Comparison of ENCODE assay signal across 11 mouse cellular contexts in the genomic region with DNA sequence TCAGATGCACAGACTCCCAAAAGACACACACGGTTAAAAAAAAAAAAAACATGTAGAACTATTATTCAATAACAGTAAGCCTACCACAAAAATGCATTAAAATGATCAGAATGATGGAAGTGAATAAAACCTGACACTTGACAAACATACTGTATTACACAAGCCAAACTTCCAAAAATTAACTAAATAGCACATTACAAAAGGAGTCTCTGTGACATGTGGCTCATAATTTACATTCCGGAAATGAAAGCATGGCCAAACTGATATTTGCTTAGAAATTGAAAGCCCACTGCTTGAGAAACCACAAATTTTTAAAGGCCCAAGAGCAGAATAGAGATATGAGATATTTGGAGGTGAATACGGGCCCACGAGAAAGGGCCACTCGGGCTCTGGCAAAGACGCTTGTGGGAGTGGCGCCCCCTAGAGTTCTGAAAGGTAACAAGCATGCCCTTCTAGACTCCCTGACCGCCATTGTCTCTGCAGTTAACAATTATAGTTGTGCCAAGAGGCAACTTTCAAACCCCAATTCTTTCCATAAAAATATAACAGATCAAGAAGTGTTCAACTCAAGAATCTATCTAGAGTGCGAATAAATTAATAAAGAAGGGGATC.
DNase-seq lines count a peak whose midpoint lies in the region; ATAC-seq and TF ChIP-seq lines count a peak whose summit lies in the region.
"Had no signal": no experiment of that assay in that cellular context is flagged by ENCODE, and none has a peak within 500 bp of the region (broad histone marks: within the 10 kb centered on the region; RNA-seq: fewer than 3 reads in every experiment).

No protein-coding gene starts in this region.

- no peak for ATAC-seq in heart, embryonic 11.5 days (replicated peaks; ENCODE audit: insufficient number of reproducible peaks, low FRiP score, low TSS enrichment)
- no peak for ATAC-seq in heart, embryonic 12.5 days (ENCODE audit: insufficient number of reproducible peaks, low FRiP score)

- H3K9ac ChIP-seq in heart, adult 2 months (ENCODE audit: low read depth, low read length): no peak overlapping the region
- no peak overlapping the region for H3K9ac ChIP-seq in heart, embryonic 11.5 days (ENCODE audit: low read depth, low read length)
- no peak overlapping the region for H3K9ac ChIP-seq in heart, embryonic 12.5 days
- H3K9ac ChIP-seq: embryonic facial prominence, embryonic 15.5 days had no signal

- no peak for TF ChIP-seq POLR2A in heart, adult 2 months (IDR thresholded peaks at IDR 0.05; ENCODE audit: insufficient read depth, low read depth, low read length)
- no peak for TF ChIP-seq POLR2A in thymus, adult 2 months (IDR thresholded peaks at IDR 0.05; ENCODE audit: control insufficient read depth, extremely low read depth, insufficient read depth, low read length, poor library complexity)

- H3K27me3 ChIP-seq in heart, adult 2 months (ENCODE audit: control insufficient read depth, insufficient read depth, low read length): no peaks in the 10 kb centered on the region
- no peaks in the 10 kb centered on the region for H3K27me3 ChIP-seq in heart, embryonic 11.5 days (ENCODE audit: control insufficient read depth, insufficient read depth, low read length)
- H3K27me3 ChIP-seq in thymus, adult 2 months (ENCODE audit: control insufficient read depth, insufficient read depth, low read length): no peaks in the 10 kb centered on the region
- H3K27me3 ChIP-seq in heart, embryonic 12.5 days (replicated peaks): no peaks in the 10 kb centered on the region
- H3K27me3 ChIP-seq: embryonic facial prominence, embryonic 15.5 days had no signal

- no peak for TF ChIP-seq EP300 in heart, adult 2 months (IDR thresholded peaks at IDR 0.05; ENCODE audit: insufficient read depth, low read depth, low read length)

- H3K4me1 ChIP-seq in heart, adult 2 months (ENCODE audit: control insufficient read depth, insufficient read depth, low read length): no peaks in the 10 kb centered on the region; the same call in 1 of the 2 replicates
- H3K4me1 ChIP-seq in heart, embryonic 11.5 days (ENCODE audit: control insufficient read depth, insufficient read depth, low read length): peaks cover 11% of the 10 kb centered on the region; the same call in 1 of the 2 replicates
- no peaks in the 10 kb centered on the region for H3K4me1 ChIP-seq in thymus, adult 2 months (replicated peaks; ENCODE audit: control insufficient read depth, insufficient read depth, low read length)
- peaks cover 23% of the 10 kb centered on the region for H3K4me1 ChIP-seq in heart, embryonic 12.5 days (replicated peaks)

- TF ChIP-seq CTCF in heart, adult 2 months (IDR thresholded peaks at IDR 0.05): peak; percentile 56
- TF ChIP-seq CTCF in thymus, adult 2 months (IDR thresholded peaks at IDR 0.05; ENCODE audit: borderline replicate concordance, control insufficient read depth, extremely low read depth, insufficient read depth, low read length, poor library complexity): peak; percentile 65; the same call in 1 of the 2 replicates

- H3K9me3 ChIP-seq in heart, embryonic 11.5 days (replicated peaks; ENCODE audit: control insufficient read depth, low read length): no peaks in the 10 kb centered on the region
- H3K9me3 ChIP-seq in heart, embryonic 12.5 days (replicated peaks): no peaks in the 10 kb centered on the region
- H3K9me3 ChIP-seq: embryonic facial prominence, embryonic 15.5 days had no signal

- no peaks in the 10 kb centered on the region for H3K79me2 ChIP-seq in heart, adult 2 months (replicated peaks; ENCODE audit: control insufficient read depth, insufficient read depth, low read length)

- no peak overlapping the region for H3K27ac ChIP-seq in heart, adult 2 months
- H3K27ac ChIP-seq in heart, embryonic 11.5 days (ENCODE audit: low read depth, low read length): no peak overlapping the region
- H3K27ac ChIP-seq in thymus, adult 2 months (ENCODE audit: control insufficient read depth, insufficient read depth, low read length): no peak overlapping the region
- no peak overlapping the region for H3K27ac ChIP-seq in heart, embryonic 12.5 days (ENCODE audit: poor library complexity, severe bottlenecking)
- H3K27ac ChIP-seq: embryonic facial prominence, embryonic 15.5 days had no signal

- intact Hi-C loops in heart, adult 2 months (cut with DNase I): no loop called here
- intact Hi-C loops in left cerebral cortex, postnatal 14 days (cut with DNase I): no loop called here

- peaks cover 1% of the 10 kb centered on the region; the same call in 1 of the 2 replicates for H3K36me3 ChIP-seq in heart, adult 2 months (ENCODE audit: control insufficient read depth, insufficient read depth, low read length)
- no peaks in the 10 kb centered on the region for H3K36me3 ChIP-seq in heart, embryonic 11.5 days (ENCODE audit: control insufficient read depth, insufficient read depth, low read length)
- no peaks in the 10 kb centered on the region for H3K36me3 ChIP-seq in thymus, adult 2 months (ENCODE audit: control insufficient read depth, insufficient read depth, low read length)
- no peaks in the 10 kb centered on the region for H3K36me3 ChIP-seq in heart, embryonic 12.5 days
- H3K36me3 ChIP-seq: embryonic facial prominence, embryonic 15.5 days; G1E had no signal

- H3K4me3 ChIP-seq in heart, adult 2 months: no peak overlapping the region
- H3K4me3 ChIP-seq in heart, embryonic 11.5 days (ENCODE audit: low read depth, low read length): no peak overlapping the region
- no peak overlapping the region for H3K4me3 ChIP-seq in thymus, adult 2 months (ENCODE audit: control insufficient read depth, insufficient read depth, low read length)
- no peak overlapping the region for H3K4me3 ChIP-seq in heart, embryonic 12.5 days
- H3K4me3 ChIP-seq: embryonic facial prominence, embryonic 15.5 days had no signal

- no peak for DNase-seq in heart, adult 2 months
- DNase-seq in thymus, adult 2 months: peak; percentile 3
- DNase-seq in thymus, adult 18-20 months: no peak
- DNase-seq in kidney, postnatal 4 days: peak; percentile 14 to 32
- DNase-seq in thymus, postnatal 4 days: peak; percentile 49
- DNase-seq in left cerebral cortex, postnatal 14 days (ENCODE audit: low spot score in 2 of 2): no peak
- DNase-seq: heart, postnatal 10 days had no signal

- no peak overlapping the region for H3K4me2 ChIP-seq in heart, embryonic 11.5 days
- H3K4me2 ChIP-seq in heart, embryonic 12.5 days: no peak overlapping the region
- H3K4me2 ChIP-seq: embryonic facial prominence, embryonic 15.5 days had no signal

- WGBS in heart, adult 2 months: 81% methylated on average over 9 of the region's 9 CpGs
- 69% methylated on average over 9 of the region's 9 CpGs for WGBS in heart, embryonic 11.5 days (ENCODE audit: insufficient replicate concordance)
- WGBS in thymus, adult 2 months: 81% methylated on average over 9 of the region's 9 CpGs
- 68% methylated on average over 9 of the region's 9 CpGs for WGBS in heart, embryonic 12.5 days

Comparison
In these comparisons a context has a peak if more than half of its experiments do, and no peak if none do; other contexts are left out.
1. DNase-seq: peak in thymus, adult 2 months (single experiment), kidney, postnatal 4 days (2 of 2) and thymus, postnatal 4 days (single experiment); none in heart, adult 2 months (0 of 2), thymus, adult 18-20 months (0 of 2) and left cerebral cortex, postnatal 14 days (0 of 2).